Mouse (Mus musculus) Muller cell, postnatal 12 days (primary cell): ENCODE measurements around the gene Cfap44.

Experiments used
- DNase-seq: peaks from one replicate; pipeline ENCODE4 v3.0.0-alpha.2; 2015; ENCODE audit errors: inconsistent ontology term

Cfap44 gene

DNA sequence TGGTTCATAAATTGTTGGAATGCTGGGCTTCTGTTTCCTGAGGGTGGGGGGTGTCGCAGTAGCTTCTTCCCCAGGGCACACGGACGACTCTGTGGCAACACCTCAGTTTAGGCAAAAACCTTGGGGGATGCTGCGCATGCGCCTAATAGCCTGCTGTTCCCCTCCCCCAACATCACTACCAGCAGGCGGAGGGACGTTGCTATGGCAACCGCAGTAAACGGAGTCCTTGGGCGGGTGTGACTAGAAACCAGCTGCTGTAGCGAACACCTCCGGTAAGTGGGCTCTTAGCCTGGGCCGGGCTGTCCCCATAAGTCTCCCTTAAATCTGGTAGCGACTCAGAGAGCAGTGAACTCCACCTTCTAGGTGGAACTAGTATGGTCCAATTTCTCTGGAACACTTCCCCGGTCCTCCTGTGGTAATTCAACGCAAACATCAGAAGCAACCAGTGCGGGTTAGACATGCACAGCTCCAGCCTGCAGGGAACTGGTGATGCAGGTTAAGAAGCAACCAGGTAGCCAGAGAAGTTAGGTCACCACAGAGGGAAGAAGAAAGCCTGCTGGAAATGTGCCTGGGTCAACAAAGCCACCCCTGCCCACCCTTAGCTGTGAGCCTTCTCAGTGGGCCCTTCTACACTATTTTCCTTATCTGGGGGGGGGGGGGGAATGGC lies at the start of gene Cfap44:
Gene Cfap44, plus strand, starts transcription at position 220 of the 667 bp plus-strand sequence.
- peak; percentile 77 for DNase-seq

DNA sequence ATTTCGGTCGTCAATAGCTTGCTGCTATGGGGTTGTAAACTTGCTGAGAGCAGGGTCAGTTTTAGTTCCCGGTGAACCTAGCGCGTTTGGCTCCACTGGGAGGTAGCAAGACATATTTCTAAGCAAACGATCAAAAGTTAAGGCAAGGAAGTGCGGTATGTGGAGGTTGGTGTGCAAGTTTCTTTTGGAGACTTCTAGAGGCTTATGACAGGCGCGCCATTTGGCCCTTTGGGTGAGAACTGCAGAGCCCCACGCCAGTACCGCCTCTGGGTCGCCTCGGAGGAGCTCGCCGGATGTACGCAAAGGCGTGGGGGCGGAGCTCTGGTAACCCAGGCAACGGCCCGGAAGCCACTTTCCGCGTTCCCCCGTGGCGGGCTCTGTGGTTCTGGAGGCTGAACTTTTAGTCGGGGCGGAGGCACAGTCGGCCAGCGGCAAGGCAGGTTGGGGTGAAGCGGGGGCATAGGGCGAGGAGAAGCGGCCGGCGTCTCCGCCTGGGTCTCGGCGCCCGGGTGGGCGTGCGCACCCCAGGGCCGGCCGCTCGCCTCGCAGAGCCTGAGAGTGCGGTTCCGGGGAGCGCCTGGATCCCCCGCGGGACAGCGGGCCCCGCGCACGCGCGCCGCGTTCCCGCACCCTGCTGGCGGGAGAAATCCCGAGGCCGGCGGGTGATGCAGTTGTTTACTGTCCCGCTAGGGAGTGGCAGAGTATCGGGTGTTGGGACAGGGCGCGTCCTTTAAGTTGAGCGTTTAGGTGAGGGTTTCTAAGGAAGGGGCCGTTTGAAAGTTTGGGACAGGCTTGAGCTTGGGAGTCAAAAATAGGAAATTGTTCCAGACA lies 47.3 kb upstream of the Cfap44 start, which contains the start of gene Spice1:
Gene Spice1, plus strand, starts transcription at position 51 of the 831 bp plus-strand sequence.
- peak; percentile 96 for DNase-seq

DNA sequence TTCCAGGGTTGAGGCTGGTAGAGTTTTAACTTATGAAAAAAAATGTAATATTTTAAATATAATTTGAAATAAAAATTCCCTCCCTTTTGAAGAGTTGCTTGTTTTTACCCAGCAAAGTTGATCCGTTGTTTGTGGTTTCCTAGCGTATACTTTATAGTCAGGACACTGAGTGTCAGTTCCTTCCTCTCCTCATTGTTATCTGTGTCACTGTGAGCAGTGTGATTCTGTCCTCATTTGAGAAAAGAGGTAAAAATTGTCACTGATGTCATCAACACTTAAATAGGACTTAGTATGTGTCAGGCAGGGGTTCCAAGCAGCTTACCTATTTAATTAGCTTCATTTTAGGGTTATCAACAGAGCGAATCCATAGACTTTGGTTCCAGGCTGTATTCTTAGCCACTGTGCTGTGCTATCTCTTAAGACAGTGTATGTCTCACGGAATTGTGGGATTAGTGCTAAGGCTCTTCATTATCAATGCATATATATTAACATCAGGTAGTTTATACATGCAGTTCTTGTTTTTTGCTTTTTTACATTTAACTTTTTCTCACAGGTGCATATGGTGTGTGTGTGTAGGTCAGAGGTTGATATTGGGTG lies 44.7 kb upstream of the Cfap44 start:
- DNase-seq = no peak

DNA sequence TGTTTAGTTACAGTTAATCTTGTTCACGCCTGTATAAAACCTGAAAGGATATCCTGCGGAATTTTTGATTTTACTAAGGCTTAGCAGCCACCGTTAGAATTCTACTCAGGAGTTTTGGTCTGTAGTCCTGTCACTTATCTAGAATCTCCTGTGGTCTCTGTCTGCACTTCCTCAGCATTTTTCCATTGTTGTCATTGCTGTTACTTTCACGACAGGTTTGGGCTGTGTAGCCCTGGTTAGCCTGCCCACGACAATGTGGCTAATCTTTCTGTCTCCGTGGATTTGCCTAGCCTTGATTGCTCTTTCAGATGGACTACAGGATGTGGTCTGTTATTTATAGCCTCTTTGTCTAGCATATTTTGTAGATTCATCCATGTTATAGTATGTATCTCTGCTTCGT lies 38.3 kb upstream of the Cfap44 start:
- no peak for DNase-seq

DNA sequence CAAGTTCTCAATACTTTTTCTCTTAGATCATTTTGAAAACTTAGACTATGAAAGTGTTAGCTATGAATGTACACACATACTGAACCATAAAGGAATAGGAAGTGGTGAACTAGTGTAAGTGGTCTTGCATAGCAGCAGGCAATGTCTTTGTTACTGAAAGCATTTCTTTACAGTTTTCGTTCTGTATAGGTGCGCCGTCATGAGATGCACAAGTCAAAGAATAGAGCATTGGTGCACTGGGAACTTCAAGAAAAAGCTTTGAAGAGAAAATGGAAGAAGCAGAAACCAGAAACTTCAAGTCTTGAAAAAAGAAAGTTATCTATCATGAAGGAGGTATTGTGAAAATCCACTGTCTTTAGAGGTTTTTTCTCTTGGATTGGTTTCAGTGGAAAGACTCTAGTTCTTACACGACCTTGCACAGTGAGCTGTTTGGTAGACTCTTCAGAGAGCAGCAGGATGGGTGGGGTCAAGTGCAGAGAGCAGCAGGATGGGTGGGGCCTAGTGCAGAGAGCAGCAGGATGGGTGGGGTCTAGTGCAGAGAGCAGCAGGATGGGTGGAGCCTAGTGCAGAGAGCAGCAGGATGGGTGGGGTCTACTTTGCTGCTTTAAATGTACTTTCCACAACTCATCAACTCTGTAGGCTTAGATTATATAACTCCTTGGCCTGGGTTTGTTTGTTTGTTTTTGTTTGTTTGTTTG lies 36.9 kb upstream of the Cfap44 start:
- DNase-seq = no peak

DNA sequence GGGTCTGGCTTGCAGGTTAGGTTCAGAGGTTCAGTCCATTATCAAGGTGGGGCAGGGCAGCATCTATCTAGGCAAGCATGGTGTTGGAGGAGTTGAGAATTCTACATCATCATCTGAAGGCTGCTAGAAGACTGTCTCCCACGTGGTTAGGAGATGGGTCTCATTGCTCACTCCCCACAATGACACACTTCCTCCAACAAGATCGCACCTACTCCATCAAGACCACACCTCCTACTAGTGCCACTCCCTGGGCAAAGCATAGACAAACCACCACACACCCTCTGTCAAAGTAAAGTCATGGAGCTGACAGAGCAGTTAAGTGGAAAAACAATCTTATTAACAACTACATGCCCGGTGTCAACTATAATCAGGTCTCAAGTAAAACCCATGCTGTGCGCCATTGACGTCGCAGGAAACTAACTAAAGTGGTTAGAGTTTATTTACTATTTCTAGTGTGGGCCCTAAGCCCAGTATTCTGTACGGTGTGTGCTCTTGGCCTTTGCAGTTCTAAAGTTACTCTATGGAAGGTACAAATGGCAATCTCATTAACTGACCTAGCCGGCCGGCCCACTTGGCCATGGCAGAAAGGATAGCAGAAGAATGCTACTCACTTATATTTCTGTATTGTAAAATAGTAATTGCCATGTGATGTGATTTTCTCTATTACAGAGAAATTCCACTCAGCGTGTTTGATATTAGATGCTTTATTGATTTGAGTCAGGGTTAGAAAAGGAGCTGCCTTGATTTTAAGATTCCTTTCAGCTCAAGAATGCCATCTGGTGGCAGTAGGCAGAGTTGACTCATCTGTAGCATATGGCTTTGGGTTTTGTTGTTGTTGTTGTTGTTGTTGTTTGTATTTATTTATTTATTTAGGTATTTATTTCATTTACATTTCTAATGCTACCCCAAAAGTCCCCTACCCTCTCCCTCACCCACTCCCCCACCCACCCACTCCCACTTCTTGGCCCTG lies 32.4 kb upstream of the Cfap44 start:
- DNase-seq = peak; percentile 9

DNA sequence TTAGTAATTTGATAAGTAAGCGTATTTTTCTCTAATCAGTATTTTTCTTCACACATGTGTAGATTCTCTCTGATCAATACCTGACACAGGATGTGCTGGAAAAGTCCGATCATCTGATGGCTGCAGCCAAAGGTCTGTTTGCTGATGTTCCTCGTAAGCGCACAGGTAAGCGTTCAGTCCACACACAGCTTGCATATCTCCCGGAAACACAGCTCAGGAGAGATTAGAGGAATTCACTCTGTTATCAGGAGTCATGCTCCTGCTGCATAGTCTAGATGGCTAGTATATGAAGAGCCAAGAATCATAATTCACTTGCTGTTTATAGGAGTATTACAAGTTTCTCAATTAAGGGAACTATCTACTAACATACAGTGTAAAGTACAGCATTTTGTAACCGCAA lies 29.1 kb upstream of the Cfap44 start:
- no peak for DNase-seq

DNA sequence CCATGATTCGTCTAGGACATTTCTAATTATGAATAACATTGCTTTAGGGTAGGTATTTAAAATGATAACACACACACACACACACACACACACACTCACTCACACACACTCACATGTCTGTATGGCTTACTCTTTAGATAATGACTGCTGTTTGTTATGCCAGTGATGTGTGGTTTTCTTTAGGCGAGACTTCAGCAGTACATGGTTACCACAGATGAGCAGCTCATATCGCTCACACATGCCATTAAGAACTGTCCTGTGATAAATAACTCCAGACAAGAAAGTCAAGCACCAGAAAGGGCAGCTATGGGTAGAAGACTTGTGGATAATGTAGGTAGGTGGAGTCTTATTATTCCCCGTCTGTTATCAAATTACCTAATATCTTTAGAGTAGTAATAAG lies 19.1 kb upstream of the Cfap44 start:
- DNase-seq = no peak

DNA sequence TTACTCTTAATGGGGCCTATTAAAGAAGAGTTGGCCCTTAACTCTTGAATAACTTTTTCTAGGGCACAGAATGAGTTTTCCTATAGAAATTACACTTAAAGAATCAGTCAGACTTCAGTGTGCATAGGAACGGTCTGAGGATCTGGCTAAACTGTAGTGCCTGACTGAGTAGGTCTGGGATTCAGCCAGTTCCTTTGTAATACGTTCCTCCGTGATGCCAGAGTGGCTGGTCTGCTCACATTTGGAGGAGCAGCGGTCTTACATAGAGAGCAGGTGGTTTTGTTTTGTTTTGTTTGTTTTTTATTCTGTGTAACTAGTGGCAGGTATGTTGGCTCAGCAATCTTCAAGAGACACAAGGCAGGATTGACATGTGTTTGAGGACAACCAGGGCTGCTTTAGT lies 14.6 kb upstream of the Cfap44 start:
- DNase-seq = no peak

DNA sequence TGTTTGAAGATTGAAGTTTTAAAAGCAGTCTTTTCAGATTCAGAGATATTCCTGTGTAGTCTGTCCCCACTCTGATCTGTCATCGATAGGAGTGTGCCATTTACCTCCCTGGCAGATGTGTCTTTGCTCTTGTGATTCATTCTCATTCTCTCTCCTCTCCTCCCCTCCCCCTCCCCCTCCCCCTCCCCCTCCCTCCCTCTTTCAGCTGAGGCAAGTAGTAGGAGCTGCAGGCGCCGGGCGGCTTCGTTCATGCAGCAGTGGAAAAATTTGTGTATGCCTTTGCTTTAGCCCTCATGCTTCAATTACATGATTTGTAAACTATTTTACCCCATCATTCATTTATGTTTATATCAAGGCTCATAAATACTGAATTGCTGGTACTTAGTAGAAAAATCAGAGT lies 13.0 kb upstream of the Cfap44 start:
- DNase-seq = no peak

DNA sequence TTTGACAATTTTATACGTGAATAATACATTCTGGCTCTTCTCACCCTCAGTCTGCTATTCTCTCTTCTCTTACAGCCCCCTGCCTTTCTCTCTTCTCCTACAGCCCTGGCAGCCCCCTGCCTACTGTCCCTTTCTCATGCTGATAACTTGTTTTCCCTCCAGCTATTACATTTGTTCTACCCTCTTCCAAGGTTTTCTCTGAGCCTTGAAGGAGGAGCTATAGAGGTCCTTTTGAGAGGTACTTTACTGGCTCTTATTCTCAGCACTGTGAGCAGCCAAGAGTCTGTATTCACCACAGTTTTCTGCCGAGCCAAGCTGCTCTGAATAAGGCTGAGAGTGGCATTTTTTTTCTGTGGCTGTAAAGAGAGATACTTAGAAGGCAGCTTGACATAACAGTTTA lies 11.0 kb upstream of the Cfap44 start:
- no peak for DNase-seq

DNA sequence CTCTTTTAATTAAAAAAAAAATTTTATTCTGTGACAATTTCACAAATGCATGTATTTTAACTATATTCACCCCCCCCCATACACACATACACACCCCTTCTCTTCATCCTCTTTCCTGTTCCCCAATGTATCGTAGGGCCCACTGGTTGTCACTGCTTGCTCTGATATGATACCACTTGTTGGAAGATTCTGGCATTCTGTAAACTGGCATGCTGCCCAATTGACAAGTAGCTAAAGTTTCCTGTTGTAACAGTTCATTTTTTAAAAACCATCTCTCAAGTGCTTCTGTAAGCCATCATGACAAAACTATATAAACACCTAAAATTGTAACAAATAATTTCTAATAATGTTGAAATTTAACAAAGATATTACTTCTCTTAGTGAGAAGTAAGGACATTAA lies 10.3 kb upstream of the Cfap44 start:
- DNase-seq = no peak

DNA sequence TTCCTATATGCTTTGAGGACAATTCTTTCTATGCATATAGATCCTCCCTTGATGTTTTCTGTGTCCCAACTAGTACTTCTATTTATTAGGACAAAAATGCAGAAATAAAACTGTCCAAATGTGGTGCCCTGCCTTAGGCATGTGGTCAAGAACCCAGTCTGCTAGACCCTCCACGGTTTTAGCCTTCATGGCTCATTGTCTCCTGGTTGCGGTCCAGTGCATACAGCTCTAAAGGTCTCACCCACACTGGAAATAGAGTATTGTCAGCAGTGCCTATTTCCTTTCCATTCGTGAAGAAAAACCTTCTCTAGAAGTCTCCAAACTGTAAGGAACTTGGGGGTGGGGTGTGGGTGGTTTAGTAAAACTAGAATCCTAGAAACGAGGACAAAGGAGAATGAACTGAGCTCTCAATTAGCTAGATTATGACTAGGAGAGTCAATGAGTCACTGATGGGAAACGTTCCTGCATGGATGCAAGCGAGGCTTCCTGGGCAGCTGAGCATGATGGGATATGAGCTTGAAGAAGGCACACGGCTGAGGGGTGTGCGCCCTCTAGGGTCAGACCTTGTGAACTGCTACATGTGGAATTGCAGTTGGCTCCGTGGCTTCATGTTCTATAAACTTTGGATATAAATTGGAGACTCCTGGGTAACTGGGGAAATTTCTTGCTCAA lies 2.6 kb upstream of the Cfap44 start:
- peak; percentile 82 for DNase-seq

DNA sequence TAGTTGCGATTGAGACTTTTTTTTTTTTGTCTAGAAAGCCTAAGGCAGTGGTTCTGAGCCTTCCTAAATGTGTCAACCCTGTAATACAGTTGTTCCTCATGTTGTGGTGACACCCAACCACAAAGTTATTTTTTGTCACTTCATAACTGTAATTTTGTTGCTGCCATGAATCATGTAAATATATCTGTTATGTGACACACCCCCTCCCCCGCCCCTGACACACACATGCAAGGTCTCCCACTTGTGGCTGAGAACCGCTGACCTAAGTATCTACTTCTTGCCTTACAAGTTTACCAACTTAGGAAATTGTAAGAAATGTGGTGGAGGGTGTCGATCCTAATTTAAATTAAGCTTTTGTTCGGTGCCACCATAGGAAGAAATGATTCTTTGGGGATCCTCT lies 10.3 kb downstream of the Cfap44 start:
- DNase-seq = no peak

DNA sequence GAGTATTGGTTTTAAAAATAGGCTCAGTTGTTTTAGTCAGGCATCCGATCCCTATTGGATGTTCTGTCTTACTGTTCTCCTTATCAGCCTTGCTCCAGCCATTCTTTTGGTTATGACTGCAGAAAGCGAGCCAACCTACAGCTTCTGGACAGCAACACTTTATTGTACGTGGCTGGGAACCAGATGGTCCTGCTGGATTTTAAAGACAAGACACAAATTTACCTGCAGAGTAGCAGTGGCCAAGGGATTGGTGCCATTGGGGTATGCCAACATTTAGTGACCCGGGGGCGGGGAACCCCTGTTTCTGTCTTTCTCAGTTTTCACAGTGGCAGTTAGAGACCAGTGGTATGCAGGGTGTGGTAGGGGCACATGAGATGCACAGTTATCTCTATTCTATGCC lies 12.6 kb downstream of the Cfap44 start:
- DNase-seq = no peak

DNA sequence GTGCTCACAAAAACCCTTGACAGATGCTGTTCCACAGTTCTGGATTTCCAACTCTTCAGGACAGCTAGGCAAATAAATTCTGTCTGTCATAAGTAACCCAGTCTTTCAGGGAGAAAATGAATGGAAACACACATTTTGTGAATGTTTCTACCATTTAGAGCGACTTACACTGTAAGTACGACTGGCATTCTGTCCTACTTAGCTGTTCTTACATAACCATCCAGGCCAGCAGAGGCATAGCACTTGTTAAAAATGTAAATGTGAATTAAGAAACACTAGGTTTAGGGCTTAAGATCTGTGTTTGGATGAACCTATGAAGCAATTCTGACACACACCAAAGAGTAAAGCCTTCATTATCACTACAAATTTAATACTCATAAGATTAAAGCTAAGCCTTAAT lies 13.7 kb downstream of the Cfap44 start:
- DNase-seq = no peak

DNA sequence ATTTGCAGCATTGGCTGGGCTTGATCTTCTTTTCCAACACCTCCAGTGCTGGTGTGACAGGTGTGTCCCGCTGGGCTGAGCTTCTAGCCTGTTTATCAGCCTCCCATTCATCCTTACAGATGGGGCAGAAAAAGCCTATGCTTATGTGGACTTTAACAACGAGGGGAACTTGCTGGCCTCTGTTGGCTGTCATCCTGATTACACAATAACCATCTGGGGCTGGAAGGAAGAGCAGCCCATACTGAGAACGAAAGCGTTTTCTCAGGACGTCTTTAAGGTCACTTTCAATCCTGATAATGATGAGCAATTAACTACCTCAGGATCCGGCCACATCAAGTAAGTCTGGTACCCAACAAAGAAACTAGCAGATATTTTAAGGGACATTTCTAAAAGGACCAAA lies 15.6 kb downstream of the Cfap44 start:
- no peak for DNase-seq

DNA sequence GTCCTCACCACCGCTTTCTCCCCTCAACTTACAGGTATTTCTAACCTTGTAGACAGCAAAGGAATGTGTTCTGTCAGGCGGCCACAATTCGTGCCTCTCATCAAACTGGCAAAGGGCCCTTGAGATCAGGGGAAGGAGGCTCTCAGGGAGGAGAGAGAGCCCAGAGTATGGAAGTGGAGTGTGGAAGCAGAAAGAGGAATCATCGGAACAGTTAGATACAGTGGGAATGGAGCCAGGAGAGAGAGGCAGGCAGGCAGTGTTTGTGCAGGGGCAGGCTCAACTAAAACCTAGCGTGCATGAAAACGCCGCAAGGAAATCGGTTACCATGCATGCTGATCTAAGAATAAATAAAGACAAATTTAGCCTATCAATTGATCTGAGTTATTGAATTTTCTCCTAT lies 23.0 kb downstream of the Cfap44 start:
- no peak for DNase-seq

DNA sequence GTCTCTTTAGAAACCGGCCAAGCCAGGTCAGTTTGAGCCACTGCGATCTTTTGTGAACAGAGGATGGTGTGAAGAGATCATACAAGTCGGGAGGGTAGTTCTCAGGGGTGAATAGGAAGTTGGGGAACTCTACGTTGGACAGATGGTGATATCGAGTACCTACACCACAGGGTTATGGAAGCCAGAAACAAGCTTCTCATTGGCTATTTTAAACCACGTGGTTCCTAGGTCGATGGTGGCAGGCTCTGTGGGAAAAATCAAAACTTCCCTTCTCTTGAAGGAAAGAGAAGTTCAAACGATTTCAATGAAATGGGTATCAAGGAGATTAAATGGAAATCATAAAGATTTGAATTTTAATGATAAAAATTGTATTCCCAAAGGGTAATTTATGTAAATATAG lies 27.1 kb downstream of the Cfap44 start:
- DNase-seq = no peak

DNA sequence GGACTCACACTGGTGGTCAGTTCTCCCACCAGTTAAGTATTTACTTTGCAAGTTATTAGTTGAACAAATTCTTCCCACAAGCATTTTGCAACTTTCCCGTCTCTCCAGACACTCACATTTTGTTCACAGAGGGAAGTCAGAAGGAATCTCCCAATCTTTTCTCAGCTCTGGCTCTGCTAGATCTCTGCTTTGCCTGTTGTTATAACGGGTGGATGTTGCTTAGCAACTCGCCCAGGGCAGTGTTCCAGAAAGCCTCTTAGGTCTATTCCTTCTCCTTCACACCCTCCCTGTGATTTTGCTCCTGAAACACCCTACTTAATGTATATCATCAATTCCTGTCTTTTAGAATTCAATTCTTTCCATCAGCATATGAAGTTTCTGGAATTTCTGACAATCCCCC lies 28.9 kb downstream of the Cfap44 start:
- no peak for DNase-seq

DNA sequence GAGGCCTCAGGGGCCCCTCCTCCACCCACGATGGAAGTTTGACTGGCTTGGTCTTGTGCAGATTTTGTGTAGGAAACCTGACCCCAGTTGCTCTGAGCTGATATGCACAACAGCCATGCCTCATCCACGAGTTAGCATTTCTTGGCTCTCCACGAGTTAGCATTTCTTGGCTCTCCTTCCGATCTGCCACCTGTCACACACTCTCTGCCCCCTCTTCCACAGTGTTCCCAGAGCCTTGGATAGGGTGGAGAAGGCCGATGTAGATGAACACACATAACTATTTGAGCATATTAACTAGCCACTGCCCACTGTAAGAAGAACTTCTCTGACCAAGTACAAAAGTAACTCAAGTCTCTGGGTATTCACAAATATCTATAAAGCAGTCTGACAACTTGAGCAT lies 33.9 kb downstream of the Cfap44 start:
- DNase-seq = no peak
